Mouse (Mus musculus) hindbrain, postnatal 0 days (tissue): ENCODE results near the gene Polr3gl. TPM values are rescaled to one million over a fixed set of nuclear protein-coding genes. Genes with fewer than 3 reads are reported as not detected.

ENCODE experiments used
- ATAC-seq: fragments of 200-750 bp; cut with Nextera tagmentation; 2 replicates; pipeline ENCODE4 v1.8.0; 2017; ENCODE audit warnings: mild to moderate bottlenecking, moderate TSS enrichment, moderate library complexity
- DNase-seq: peaks from one replicate; pipeline ENCODE4 v3.0.0-alpha.2; 2015; ENCODE audit warnings: low spot score
- H3K27ac ChIP-seq: fragments of 300-500 bp; sonication (generic); 2 replicates; pipeline ENCODE4 v1.5.1; 2014; ENCODE audit warnings: mild to moderate bottlenecking
- H3K27me3 ChIP-seq: fragments of 300-500 bp; sonication (generic); 2 replicates; pipeline ENCODE4 v1.6.1; 2014; ENCODE audit warnings: low read length, mixed read lengths; ENCODE audit not compliant: insufficient read depth
- H3K36me3 ChIP-seq: fragments of 300-500 bp; sonication (generic); 2 replicates; pipeline ENCODE4 v1.6.1; 2014; ENCODE audit warnings: low read length, mixed read lengths; ENCODE audit not compliant: insufficient read depth
- H3K4me1 ChIP-seq: fragments of 300-500 bp; sonication (generic); 2 replicates; pipeline ENCODE4 v1.6.1; 2014; ENCODE audit warnings: antibody characterized with exemption, low read length, mixed read lengths; ENCODE audit not compliant: insufficient read depth
- H3K4me2 ChIP-seq: fragments of 300-500 bp; sonication (generic); 2 replicates; pipeline ENCODE4 v1.6.1; 2014; ENCODE audit warnings: low read depth, mild to moderate bottlenecking, low read length, moderate library complexity, mixed read lengths
- H3K4me3 ChIP-seq: fragments of 300-500 bp; sonication (generic); 2 replicates; pipeline ENCODE4 v1.5.1; 2014; ENCODE audit warnings: low read length
- H3K9ac ChIP-seq: fragments of 300-500 bp; sonication (generic); replicated peaks from 2 replicates; pipeline ENCODE4 v1.6.1; 2014; ENCODE audit warnings: mild to moderate bottlenecking, low read length, moderate library complexity, mixed read lengths
- H3K9me3 ChIP-seq: fragments of 300-500 bp; sonication (generic); 2 replicates; pipeline ENCODE4 v1.6.1; 2016; ENCODE audit warnings: low read length, mixed read lengths
- CTCF ChIP-seq: IDR thresholded peaks from 2 replicates; pipeline ENCODE4 v1.5.1; 2016; ENCODE audit warnings: antibody characterized with exemption, control low read depth, low read depth
- WGBS: fragments of 180-500 bp; shearing (Covaris S2); extraction: QIAGEN DNeasy Blood & Tissue Kit; methylation state at CpG from one replicate; pipeline ENCODE4 v1.1.7; 2014; 5-methylcytosine and 5-hydroxymethylcytosine counted together
- polyA plus RNA-seq: library from polyadenylated mRNA; unstranded; fragments of >200 nt; fragmentation: Nextera tagmentation; extraction: Ambion mirVana; gene quantifications from 2 replicates; pipeline ENCODE4 v1.2.1, GENCODE M21; 2015
- total RNA-seq: library from RNA; depleted of rRNA; stranded (reverse); fragments of >200 nt; gene quantifications from 2 replicates; pipeline ENCODE4 v1.2.3, GENCODE M21; 2014

Polr3gl gene
- total and polyA plus RNA-seq, 2 experiments from 2014 or later, result 11.2 to 32.9 TPM

DNA sequence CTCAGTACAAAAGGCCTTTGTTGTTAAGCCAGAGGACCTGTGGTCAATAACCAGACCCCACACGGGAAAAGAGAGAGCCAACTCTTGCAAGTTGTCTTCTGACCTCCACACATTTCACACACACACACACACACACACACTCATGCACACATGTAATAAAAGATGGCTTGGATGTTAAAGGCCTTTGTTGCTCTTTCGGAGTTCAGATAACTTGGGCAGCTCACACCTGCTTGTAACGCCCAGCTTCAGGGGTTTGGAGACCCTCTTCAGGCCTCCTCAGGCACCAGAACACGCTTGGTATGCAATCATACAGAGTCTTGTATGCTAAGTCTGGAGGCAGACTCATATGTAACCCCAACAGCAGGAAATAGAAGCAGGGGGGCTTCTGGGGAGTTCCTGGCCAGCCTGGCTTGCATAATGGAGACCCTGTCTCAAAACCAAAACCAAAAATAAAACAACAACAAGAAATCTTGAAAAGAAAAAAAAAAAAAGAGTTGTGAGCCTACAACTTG lies 14.7 kb downstream of the Polr3gl start:
- Histone ChIP-seq H3K9me3 (no peaks in the 10 kb centered on the region), H3K4me2 (no peak overlapping the region), H3K4me3 (no peak overlapping the region), H3K4me1 (0 out of 2 replicates have a peak, but pooled peaks cover 4% of the 10 kb centered on the region), H3K9ac (no peak overlapping the region), H3K27me3 (no peaks in the 10 kb centered on the region), H3K36me3 (no peaks in the 10 kb centered on the region), H3K27ac (0 out of 2 replicates have a peak overlapping the region, but pooled peaks have one; percentile 11)
- DNase-seq, result no peak
- WGBS, result 68% methylated on average over 4 of the region's 4 CpGs
- no peak for TF ChIP-seq CTCF
- ATAC-seq, result no peak

DNA sequence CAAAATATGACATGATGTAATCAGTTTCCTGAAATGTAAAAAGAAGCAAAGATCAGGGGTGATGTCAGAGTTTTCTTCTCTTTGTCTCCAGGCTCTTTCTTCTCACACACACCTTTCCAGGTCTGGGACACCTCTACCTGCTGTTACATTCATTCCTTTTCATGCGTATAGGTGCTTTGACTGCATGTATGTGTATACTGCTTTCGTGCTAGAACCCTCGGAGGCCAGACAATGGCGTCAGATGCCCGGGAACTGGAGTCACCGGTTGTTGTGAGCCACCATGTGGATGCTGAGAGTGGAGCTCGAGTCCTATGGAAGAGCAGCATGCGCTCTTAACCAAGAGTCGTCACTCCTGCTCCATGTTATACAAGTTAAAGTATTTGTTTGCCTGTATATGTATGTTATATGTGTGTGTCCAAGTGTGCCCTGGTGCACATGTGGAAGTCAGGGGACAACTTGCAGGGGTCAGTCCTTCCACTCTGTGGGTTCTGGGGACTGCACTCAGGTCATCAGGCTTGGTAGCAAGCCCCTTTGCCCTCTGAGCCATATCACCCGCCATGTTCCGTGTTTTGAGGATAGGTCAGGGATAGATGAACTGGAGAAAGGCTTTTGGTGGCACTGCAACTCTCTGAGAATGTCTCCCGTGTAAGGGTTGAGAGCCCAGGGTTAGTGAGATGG lies 15.3 kb downstream of the Polr3gl start:
- 0 out of 2 replicates have a peak, but pooled peaks cover 4% of the 10 kb centered on the region for H3K4me1 ChIP-seq
- DNase-seq (no peak), ATAC-seq (no peak)
- no peak overlapping the region for H3K27ac ChIP-seq
- H3K4me2 ChIP-seq, result no peak overlapping the region
- no peak overlapping the region for H3K9ac ChIP-seq
- TF ChIP-seq CTCF, result no peak
- H3K36me3 ChIP-seq, result no peaks in the 10 kb centered on the region
- H3K4me3 ChIP-seq, result no peak overlapping the region
- H3K27me3 ChIP-seq, result no peaks in the 10 kb centered on the region
- 77% methylated on average over 12 of the region's 12 CpGs for WGBS
- H3K9me3 ChIP-seq, result no peaks in the 10 kb centered on the region

DNA sequence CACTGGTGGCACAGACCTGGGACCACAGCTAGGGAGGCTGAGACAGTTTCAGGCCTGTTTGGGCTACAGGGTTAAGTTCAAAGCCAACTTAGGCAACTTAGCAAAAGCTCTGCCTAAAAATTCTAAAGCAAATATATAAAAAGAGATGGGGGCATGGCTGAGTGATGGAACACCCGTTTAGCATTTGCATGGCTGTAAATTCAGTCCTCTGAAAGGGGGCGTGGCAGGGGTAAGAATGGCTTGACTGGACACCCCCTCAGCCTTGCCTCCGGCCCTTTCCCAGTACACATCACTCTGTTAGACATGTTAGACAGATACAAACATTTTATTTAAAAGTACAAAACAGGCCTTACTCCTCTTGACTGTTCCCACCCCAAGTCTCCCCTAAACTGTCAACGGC lies 16.4 kb downstream of the Polr3gl start:
- Histone ChIP-seq H3K27ac (peak overlapping the region; percentile 78), H3K4me1 (0 out of 2 replicates have a peak, but pooled peaks cover 4% of the 10 kb centered on the region), H3K36me3 (no peaks in the 10 kb centered on the region), H3K27me3 (no peaks in the 10 kb centered on the region), H3K9ac (no peak overlapping the region), H3K4me2 (no peak overlapping the region), H3K4me3 (no peak overlapping the region), H3K9me3 (no peaks in the 10 kb centered on the region)
- 74% methylated on average over 4 of the region's 4 CpGs for WGBS
- no peak for TF ChIP-seq CTCF
- no peak for ATAC-seq
- DNase-seq, result no peak

DNA sequence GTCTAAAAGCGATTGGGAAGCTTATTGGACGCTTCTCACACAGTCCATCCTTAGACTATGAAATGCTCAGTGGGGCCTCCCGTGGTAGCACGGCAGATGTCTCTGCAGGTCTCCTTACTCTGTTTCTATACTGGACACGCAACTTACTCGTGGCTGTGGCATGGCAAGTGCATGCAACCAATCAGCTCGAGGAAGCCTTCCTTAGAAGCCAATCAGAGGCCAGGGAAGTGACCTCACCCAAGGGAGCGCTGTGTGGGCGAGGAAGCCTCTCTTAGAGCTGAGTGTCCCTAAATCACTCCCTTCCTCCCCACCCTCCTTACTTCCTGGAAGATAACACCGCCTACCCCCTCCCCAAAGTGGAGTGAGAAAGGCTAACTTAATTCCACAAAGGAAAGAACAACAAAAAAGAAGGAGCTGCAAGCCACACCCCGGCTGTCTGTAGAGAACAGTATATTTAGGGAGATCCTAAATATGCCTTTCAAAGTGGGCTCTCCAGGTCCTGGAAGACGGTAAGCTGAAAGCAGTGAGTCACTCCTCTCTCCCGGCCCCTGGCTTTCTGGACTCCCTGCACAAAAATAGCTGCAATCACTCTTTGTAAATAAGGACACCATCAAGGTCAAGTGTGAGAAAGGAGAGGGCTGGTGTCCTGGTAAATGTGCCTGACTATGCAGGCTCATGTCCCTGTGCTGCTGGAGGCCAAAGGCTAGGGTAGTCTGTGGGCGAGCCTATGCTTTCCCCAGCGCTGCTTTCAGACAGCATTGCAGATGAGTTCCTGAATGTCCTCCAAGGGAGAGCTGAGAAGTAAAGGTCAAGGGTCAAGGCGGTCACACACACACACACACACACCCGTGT lies 17.1 kb downstream of the Polr3gl start, which contains the start of gene Gm16253:
Gm16253 (plus strand) TSS at position 295 of the 852 bp plus-strand sequence.
- H3K27ac ChIP-seq, result peak within 1 kb of the TSS; percentile 78
- H3K36me3 ChIP-seq, result no peaks in the 10 kb centered on the region
- 0 out of 2 replicates have a peak, but pooled peaks cover 4% of the 10 kb centered on the region for H3K4me1 ChIP-seq
- WGBS, result 25% methylated on average over 17 of the region's 17 CpGs
- no peaks in the 10 kb centered on the region for H3K27me3 ChIP-seq
- H3K4me2 ChIP-seq, result peak within 1 kb of the TSS; percentile 27; the same call in 1 of the 2 replicates
- H3K9ac ChIP-seq, result peak within 1 kb of the TSS; percentile 28; the same call in 1 of the 2 replicates
- ATAC-seq, result peak; percentile 92
- peak; percentile 91 for DNase-seq
- H3K9me3 ChIP-seq, result no peaks in the 10 kb centered on the region
- peak; percentile 19; the same call in 1 of the 2 replicates for TF ChIP-seq CTCF
- no peak within 1 kb of the TSS for H3K4me3 ChIP-seq

DNA sequence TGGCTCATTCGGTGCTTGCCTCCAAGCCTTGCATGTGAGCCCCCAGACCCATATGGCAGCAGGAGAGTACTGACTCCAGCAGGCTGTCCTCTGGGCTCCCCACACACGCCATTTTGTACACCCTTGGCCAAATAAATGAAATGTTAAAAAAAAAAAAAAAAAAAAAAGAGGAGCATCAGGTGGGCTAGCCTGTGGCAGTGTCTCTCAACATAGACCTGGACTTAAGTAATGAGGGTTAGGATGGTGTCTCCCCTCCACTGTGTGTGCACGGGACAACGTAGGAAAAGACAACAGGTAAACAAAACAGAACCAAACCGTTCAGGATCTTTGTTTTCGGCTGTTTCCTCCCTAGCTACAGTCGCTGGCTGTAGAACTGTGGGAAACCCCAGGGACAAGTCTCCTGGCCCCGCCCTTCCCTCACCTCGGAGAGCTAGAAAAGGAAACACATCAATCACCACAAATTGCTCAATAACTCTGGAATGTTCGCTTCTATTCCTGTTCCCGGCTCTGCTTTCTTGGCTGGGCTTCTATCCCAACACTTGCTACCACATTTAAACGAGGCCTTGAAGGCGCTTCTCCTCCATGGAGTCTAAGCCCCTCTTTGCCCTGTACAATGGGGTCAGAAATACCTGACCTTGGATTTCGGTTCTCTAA lies 17.8 kb downstream of the Polr3gl start:
- Histone ChIP-seq H3K4me2 (peak overlapping the region; percentile 27; the same call in 1 of the 2 replicates), H3K27ac (peak overlapping the region; percentile 78), H3K36me3 (no peaks in the 10 kb centered on the region), H3K4me3 (no peak overlapping the region), H3K9me3 (no peaks in the 10 kb centered on the region), H3K4me1 (0 out of 2 replicates have a peak, but pooled peaks cover 4% of the 10 kb centered on the region), H3K27me3 (no peaks in the 10 kb centered on the region), H3K9ac (no peak overlapping the region)
- WGBS, result 56% methylated on average over 14 of the region's 14 CpGs
- DNase-seq, result no peak
- ATAC-seq, result no peak
- TF ChIP-seq CTCF, result no peak
